Mouse (Mus musculus): ENCODE measurements at regions not wholly inside any gene's neighbourhood (a gene's known extent, or its start where the extent isn't known, plus 50 kb on each side); places are given as distances from the start of the nearest gene placed in this dataset.

GRCm38 (mm10) chr2:137489181-137489682 is 372.8 kb upstream of the Jag1 start:
- TF ChIP-seq ZNF384 (IDR thresholded peaks at IDR 0.05; ENCODE audit: low read depth, low read length): no peak
- TF ChIP-seq CHD2 (IDR thresholded peaks at IDR 0.05; ENCODE audit: low read depth, low read length): no peak

Measured in ES-E14 (cell line).